11 mouse cellular contexts compared by ENCODE assay signal in genomic region chr17:87312351-87312750, GRCm38 (mm10). TPM values are rescaled to one million over a fixed set of nuclear protein-coding genes. Genes with fewer than 3 reads are reported as not detected.
DNase-seq lines count a peak whose midpoint lies in the region; ATAC-seq lines count a peak whose summit lies in the region.
"Had no signal": no experiment of that assay in that cellular context is flagged by ENCODE, and none has a peak within 500 bp of the region (broad histone marks: within the 10 kb centered on the region; RNA-seq: fewer than 3 reads in every experiment).

No protein-coding gene starts in this region.

- ATAC-seq in midbrain, embryonic 11.5 days (ENCODE audit: low FRiP score): 0 out of 2 replicates have a peak, but pooled peaks have one; percentile 19
- ATAC-seq in midbrain, embryonic 16.5 days: no peak

- peak; percentile 34 for DNase-seq in embryo, embryonic 11 days
- no peak for DNase-seq in embryo, embryonic 9.5 days (ENCODE audit: extremely low spot score)
- DNase-seq in midbrain, embryonic 11.5 days (ENCODE audit: low spot score, missing footprints): no peak
- peak; percentile 78 to 93 for DNase-seq in kidney, postnatal 25 days
- no peak for DNase-seq in layer of hippocampus, adult 8-10 months (ENCODE audit: low spot score in 2 of 2)
- DNase-seq in layer of hippocampus, postnatal 25 days (ENCODE audit: extremely low spot score in 1 of 2, low spot score in 1 of 2): no peak
- DNase-seq in urinary bladder, adult 18-20 months (ENCODE audit: low spot score in 2 of 2): no peak
- DNase-seq: cerebellum, adult 11 months; liver had no signal

- no peak overlapping the region for H3K4me2 ChIP-seq in midbrain, embryonic 11.5 days
- H3K4me2 ChIP-seq in midbrain, embryonic 16.5 days (ENCODE audit: low read length): no peak overlapping the region
- H3K4me2 ChIP-seq: lung, embryonic 15.5 days had no signal

- H3K9me3 ChIP-seq in midbrain, embryonic 11.5 days (ENCODE audit: control insufficient read depth, low read length): no peaks in the 10 kb centered on the region
- no peaks in the 10 kb centered on the region for H3K9me3 ChIP-seq in midbrain, embryonic 16.5 days (replicated peaks; ENCODE audit: control insufficient read depth, low read length, poor library complexity, severe bottlenecking)
- H3K9me3 ChIP-seq: lung, embryonic 15.5 days had no signal

- H3K9ac ChIP-seq in midbrain, embryonic 11.5 days (ENCODE audit: low read length): no peak overlapping the region
- no peak overlapping the region for H3K9ac ChIP-seq in midbrain, embryonic 16.5 days (ENCODE audit: low read depth, low read length)
- H3K9ac ChIP-seq: lung, embryonic 15.5 days had no signal

- H3K4me1 ChIP-seq in midbrain, embryonic 11.5 days (ENCODE audit: control insufficient read depth, insufficient read depth, low read length): peaks cover 3% of the 10 kb centered on the region; the same call in 1 of the 2 replicates
- peaks cover 2% of the 10 kb centered on the region; the same call in 1 of the 2 replicates for H3K4me1 ChIP-seq in midbrain, embryonic 16.5 days (ENCODE audit: control insufficient read depth, insufficient read depth, low read length)

- no peaks in the 10 kb centered on the region for H3K36me3 ChIP-seq in midbrain, embryonic 11.5 days (ENCODE audit: control insufficient read depth, insufficient read depth, low read length)
- no peaks in the 10 kb centered on the region for H3K36me3 ChIP-seq in midbrain, embryonic 16.5 days (ENCODE audit: control insufficient read depth, insufficient read depth, low read length)
- H3K36me3 ChIP-seq: lung, embryonic 15.5 days had no signal

- 30% methylated on average over 12 of the region's 12 CpGs for WGBS in midbrain, embryonic 11.5 days
- 27% methylated on average over 12 of the region's 12 CpGs for WGBS in midbrain, embryonic 16.5 days

- H3K27ac ChIP-seq in midbrain, embryonic 11.5 days (ENCODE audit: low read depth, low read length): no peak overlapping the region
- no peak overlapping the region for H3K27ac ChIP-seq in midbrain, embryonic 16.5 days (ENCODE audit: low read length)
- H3K27ac ChIP-seq: lung, embryonic 15.5 days had no signal

- no peak overlapping the region for H3K4me3 ChIP-seq in midbrain, embryonic 11.5 days (ENCODE audit: low read depth, low read length)
- no peak overlapping the region for H3K4me3 ChIP-seq in midbrain, embryonic 16.5 days (ENCODE audit: low read depth, low read length)
- H3K4me3 ChIP-seq: lung, embryonic 15.5 days had no signal

- H3K27me3 ChIP-seq in midbrain, embryonic 11.5 days (ENCODE audit: control insufficient read depth, insufficient read depth, low read length): no peaks in the 10 kb centered on the region
- H3K27me3 ChIP-seq in midbrain, embryonic 16.5 days (ENCODE audit: control insufficient read depth, insufficient read depth, low read depth, low read length): no peaks in the 10 kb centered on the region
- H3K27me3 ChIP-seq: lung, embryonic 15.5 days had no signal

RNA-seq across cellular contexts. Expression of gene Ttc7, which starts 29.7 kb away (rescaled TPM):
- polyA plus RNA-seq in midbrain, embryonic 11.5 days (2014; fragmentation: Nextera tagmentation; extraction: Ambion mirVana): 3.0 and 3.1 TPM in 2 replicates
- 4.2 and 6.4 TPM in 2 replicates for polyA plus RNA-seq in midbrain, embryonic 16.5 days (2015; fragmentation: Nextera tagmentation; extraction: Ambion mirVana)
- total RNA-seq in layer of hippocampus, adult 8-10 months (2022): 1 to 10 TPM; 7.8 to 10.0 (median 8.5) TPM
- 1 to 10 TPM; 5.1 to 8.1 TPM for total RNA-seq in layer of hippocampus, postnatal 25 days (2021)

RNA-seq across cellular contexts. Expression of gene Mcfd2, which starts 46.6 kb away (rescaled TPM):
- 72.9 and 75.0 TPM in 2 replicates for polyA plus RNA-seq in midbrain, embryonic 11.5 days (2014; fragmentation: Nextera tagmentation; extraction: Ambion mirVana)
- polyA plus RNA-seq in midbrain, embryonic 16.5 days (2015; fragmentation: Nextera tagmentation; extraction: Ambion mirVana): 44.6 and 48.1 TPM in 2 replicates
- 10 to 100 TPM; 63.8 to 73.0 (median 64.6) TPM for total RNA-seq in layer of hippocampus, adult 8-10 months (2022)
- 10 to 100 TPM; 51.0 to 53.2 TPM for total RNA-seq in layer of hippocampus, postnatal 25 days (2021)

Comparison
In these comparisons a context has a peak if more than half of its experiments do, and no peak if none do; other contexts are left out.
1. DNase-seq: peak in embryo, embryonic 11 days (single experiment) and kidney, postnatal 25 days (2 of 2); none in embryo, embryonic 9.5 days (single experiment), midbrain, embryonic 11.5 days (single experiment), layer of hippocampus, adult 8-10 months (0 of 2), layer of hippocampus, postnatal 25 days (0 of 2) and urinary bladder, adult 18-20 months (0 of 2).